Mouse (Mus musculus) kidney, adult 8-10 months (tissue): ENCODE measurements at regions not wholly inside any gene's neighbourhood (a gene's known extent, or its start where the extent isn't known, plus 50 kb on each side); places are given as distances from the start of the nearest gene placed in this dataset.

Source experiments
- DNase-seq, 2 experiments: peaks; one replicate each; pipeline ENCODE4 v3.0.0; 2022

GRCm38 (mm10) chr9:61047289-61047688, 252.9 kb downstream of the Uaca start:
- DNase-seq = no peak

- DNase-seq = peak in 1 of 2 experiments; percentile 15
These were observed 254.2 kb downstream of the Uaca start for GRCm38 (mm10) chr9:61048576-61048975.

DNA sequence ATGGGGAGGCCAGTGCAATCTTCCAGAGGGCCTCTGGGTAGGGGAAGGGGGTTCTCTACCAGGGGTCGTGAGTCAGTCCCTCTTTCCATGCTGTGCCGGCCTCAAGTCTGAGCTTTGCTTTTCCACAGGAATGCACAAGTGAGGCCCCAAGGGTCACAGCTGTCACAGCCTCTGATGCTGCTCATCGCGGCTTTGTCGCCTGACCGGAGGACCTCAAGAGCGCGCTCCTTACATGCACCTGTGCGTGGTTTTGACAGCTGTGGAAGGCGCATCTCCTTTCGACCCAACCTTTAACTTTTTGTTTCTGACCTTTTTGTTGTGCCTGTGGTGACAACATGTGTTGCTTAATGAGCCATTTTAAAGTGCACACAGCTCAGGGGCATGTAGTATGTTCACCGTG, 258.3 kb downstream of the Uaca start:
- DNase-seq = no peak

- DNase-seq = peak; percentile 53 to 60
These were observed 260.1 kb downstream of the Uaca start for GRCm38 (mm10) chr9:61054427-61054826.

DNA sequence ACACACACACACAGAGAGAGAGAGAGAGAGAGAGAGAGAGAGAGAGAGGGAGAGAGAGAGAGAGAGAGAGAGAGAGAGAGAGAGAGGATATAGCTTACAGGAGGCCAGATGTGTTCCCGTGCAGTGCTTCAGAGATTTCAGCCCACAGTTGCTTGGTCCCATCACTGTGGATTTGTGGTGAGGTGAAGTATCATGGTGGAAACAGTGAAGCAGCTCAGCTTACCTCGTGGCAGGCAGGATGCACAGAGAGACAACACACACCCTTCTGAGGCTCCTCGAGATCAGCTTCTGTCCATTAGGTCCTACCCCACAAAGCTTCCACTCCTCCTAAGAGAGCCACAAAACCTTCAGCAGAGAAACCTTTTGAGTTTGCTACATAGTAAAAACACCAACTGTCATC, 261.1 kb downstream of the Uaca start:
- no peak for DNase-seq

DNA sequence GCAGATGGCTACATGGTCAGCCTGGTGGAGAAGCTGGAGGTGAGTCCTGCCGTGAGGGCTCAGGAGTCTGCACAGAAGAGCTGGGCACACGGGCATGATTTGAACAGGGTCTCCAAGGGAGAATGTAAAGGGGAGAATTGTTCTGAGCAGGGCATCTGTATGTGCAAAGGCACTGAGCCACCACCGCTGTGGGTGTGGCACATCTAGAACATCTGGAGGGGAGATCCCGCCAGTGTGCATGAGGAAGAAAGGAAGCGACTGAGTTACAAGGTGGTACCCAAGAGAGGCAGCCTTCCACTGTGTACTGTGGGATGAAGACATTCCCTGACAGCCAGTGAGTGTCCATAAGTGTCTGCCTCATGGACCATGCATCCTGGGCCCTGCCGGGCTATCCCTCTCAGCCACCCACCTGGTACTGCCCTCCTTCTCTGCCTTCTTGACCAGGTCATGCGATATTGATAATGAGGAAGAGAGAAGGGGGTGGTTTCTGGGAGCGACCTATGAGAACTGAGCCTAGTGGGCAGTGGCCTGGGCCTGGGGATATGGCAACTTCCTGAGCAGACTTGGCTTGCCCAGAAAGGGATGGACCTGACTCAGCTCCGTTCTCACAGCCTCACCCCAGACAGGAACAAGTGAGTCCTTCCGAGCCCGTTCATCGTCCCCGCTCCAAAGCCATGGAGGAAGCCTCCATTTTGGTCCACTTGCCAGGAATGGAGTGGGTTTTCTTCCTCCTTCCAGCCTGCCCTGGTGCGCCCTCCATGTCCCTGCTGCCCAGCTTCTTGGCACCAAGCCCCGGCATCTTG, 261.8 kb downstream of the Uaca start:
- no peak for DNase-seq

GRCm38 (mm10) chr9:61056731-61057270, 262.5 kb downstream of the Uaca start:
- DNase-seq = no peak

DNA sequence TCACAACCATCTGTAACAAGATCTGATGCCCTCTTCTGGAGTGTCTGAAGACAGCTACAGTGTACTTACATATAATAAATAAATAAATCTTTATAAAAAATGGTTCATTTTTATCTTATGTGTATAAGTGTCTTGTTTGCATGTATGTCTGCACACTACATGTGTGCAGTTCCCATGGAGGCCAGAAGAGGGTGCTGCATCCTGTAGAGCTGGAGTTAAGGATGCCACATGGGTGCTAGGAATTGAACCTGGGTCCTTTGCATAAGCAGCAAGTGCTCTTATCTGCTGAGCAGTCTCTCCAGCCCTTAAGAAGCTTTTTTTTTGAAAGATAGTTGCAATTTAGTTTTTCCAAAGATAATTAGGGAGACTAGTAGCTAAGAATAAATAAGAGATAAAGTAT, 264.9 kb downstream of the Uaca start:
- no peak for DNase-seq

- DNase-seq = no peak
These were observed 266.6 kb downstream of the Uaca start for GRCm38 (mm10) chr9:61060958-61061357.

GRCm38 (mm10) chr9:61064714-61065305, 270.5 kb downstream of the Uaca start:
- no peak for DNase-seq

- DNase-seq = no peak
These were observed 275.4 kb downstream of the Uaca start for GRCm38 (mm10) chr9:61069553-61070314.

GRCm38 (mm10) chr9:61070315-61070707, 276.0 kb downstream of the Uaca start:
- no peak for DNase-seq

GRCm38 (mm10) chr9:61070861-61071260, 276.5 kb downstream of the Uaca start:
- DNase-seq = no peak

DNA sequence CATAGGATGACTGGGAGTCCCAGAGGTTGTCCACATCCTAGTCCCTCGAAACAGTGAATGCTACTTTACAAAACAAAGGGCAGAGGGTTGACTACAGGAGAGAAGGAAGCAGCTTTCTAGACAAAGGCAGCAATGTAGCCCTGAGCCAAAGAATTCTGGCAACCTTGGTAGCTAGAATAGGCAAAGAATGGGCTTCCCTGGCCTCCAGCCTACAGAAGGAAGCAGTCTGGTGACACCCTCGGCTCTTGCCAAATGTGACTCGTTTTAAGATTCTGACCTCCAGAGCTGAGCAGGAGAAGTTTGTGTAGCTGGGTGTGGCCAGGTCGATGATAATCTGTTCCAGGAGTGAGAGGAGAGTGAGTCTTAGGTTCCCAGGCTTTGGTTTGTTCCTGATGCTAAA, 279.1 kb downstream of the Uaca start:
- no peak for DNase-seq

DNA sequence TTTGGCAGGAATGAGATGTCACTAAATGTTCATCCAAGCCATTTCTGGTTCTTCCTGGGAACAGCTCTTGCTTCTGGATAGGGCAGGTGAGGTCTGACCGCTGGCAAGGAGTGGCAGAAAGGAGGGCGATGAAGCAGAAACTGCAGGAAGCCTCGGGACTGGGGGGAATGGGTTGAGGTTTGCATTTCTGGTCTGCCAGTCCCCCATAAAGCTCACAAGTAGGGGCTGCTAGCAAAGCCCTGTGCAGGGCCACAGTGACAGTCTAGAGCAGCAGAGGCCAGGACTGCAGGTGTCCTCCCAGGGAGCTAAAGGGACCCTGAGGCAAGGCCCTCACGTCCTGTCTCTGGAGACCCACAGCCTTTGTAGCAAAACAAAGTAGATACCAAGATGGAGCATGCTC, 280.7 kb downstream of the Uaca start:
- no peak for DNase-seq

DNA sequence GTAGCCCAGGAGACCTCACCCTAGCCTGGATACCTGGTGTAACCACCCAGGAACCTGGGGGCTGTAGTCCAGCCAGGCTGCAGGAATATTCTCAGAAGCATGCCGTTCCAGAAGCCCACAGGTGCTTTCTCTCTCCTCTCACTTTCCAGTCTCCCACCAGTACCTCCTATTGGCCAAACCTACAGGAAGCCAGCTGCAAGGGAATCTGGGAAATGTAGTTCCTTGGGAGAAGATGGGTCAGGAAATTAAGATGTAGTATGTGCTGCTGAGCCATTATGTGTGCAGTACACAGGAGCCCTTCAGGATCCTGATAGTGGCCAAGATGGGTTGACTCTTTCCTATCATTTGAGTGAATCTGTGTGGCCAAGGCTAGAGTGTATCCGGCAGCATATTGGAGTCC, 282.8 kb downstream of the Uaca start:
- DNase-seq = no peak

DNA sequence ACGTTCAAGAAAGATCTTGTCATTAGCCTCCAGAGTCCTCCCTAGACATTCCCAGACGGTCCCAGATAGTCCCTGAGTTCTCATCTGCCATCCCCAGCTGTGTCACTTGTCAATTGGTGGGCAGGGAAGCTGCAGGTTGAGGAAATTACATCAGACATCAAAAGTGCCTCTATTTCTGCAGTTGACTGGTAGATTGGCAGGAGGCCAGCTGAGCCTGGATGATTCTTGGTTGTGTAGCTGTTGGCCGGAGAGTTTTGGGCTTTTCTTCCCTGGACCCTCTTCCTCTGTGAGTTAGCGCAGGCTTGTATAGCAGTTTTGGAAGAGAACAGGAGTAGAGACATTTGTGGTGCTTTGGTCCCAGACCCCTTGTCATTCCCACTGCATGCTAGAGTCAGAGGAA, 283.5 kb downstream of the Uaca start:
- DNase-seq = no peak

DNA sequence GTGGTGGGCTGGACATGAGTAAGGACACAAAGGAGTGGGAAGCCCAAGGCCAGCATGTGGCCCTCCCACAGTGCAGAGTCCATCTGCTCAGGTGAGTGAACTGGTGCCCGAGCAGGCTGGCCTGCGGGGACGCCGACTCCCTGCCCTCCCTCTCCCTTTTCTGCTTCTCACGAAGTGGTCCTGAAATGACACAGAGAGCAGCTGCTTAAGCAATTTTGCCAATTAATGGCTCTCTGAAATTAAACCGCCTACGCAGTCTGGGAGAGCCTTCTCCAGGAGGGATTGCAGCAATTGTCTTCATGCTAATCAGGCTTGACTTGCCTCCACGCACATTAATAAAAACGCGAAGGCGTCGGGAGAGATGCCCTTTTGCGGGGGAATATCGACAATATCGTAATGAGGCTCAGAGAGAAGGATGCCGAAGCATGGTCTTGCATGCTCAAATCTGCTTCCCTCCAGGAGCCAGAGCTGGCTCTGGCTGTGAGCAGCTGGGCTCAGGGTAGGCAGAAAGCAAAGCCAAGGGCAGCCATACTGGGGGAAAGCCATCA, 287.2 kb downstream of the Uaca start:
- DNase-seq = no peak

DNA sequence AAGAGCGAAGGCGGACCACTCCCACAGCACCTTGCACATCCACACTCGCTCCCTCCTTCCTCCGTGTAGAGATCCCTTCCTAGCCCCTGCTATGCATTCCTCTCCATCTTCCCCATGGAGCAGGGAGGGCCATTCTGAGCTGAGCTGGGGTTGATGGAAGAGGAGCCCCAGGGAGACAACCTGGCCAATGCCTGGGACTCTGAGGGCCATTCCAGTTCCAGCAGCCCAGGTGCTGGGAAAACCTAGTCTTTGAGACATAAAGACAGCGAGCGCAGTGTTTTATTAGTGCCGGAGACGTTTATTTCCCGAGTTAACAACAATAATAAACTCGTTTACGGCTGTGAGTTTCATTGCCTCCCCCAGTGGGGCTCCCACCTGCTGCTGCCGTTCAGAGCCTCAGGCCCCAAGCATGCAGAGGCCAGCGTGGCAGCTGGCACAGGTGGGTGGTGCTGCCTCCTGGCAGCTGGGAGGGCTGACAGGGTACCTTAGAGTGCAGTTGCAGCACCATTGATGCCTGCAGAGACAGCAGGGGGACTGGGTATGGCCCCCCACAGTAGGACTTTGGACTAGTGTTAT, 287.4 kb upstream of the Tle3 start:
- DNase-seq = no peak

DNA sequence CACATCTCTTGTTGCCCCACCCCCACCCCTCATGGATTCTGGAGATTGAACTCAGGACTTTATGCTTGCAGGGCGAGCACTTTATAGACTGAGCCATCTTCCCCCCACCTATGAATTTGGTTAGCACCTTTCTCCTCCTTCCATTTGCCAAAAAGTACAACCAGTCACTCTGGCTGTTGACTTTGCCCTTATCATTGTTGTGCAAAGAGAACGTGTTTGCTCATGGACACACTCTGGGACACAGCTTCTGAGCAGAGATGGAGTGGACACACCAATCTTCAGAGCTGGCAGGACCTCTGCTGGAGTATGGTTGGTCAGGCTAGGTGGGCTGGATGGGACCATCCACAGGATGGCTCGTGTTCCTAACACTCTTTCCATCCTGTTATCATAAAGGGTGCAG, 285.1 kb upstream of the Tle3 start:
- DNase-seq = no peak

DNA sequence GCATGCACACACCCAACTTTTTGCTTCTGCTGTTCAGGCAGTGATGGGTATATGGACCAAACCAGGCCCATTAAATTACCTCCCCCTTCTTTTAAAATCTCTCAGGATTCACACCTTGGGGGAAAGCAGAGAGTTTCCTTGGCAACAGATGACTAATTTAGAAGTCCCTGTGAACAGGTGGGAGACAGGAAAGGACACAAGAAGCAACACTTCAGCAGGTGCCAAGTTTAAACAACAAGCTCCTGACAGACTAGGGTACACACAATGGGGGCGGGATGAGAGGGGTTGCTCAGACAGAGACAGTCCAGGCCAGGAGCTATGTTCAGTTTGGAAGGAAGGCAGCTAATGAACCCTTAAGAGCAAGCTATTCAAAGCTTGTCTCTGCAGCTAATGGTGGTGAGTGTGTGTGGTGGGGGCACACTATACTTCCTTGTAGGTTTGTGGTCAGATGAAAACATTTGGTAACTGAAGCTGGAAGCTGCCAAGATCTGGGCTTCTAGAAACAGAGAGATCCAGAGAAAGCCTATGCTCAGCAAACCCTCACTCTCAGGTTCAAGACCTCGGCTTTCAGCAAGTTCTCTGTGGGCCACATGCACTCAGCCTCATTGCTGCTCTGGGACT, 283.0 kb upstream of the Tle3 start:
- no peak for DNase-seq

GRCm38 (mm10) chr9:61091036-61091435, 281.1 kb upstream of the Tle3 start:
- DNase-seq = no peak
